Mouse (Mus musculus) left cerebral cortex, postnatal 10 days (tissue): ENCODE measurements around the gene Apom. TPM values are rescaled to one million over a fixed set of nuclear protein-coding genes. Genes with fewer than 3 reads are reported as not detected.

Source experiments
- DNase-seq, 2 experiments: peaks; one replicate each; pipeline ENCODE4 v3.0.0; 2021 to 2022; ENCODE audit warnings: low spot score in 2 of 2, mixed read lengths in 1 of 2; ENCODE audit errors: extremely low spot score in 1 of 2
- intact Hi-C: fragments of 180-260 bp; cut with DNase I; formaldehyde crosslinking; loops from one replicate; pipeline ENCODE4 v1.15.1; 2025
- total RNA-seq, 2 experiments: library from RNA; stranded (reverse); gene quantifications; 2 replicates each; pipeline ENCODE4 v1.2.3; 2021

Gene Apom
- total RNA-seq: under 1 TPM in 1 of 2 experiments, not detected in 1; 0.34 TPM

DNA sequence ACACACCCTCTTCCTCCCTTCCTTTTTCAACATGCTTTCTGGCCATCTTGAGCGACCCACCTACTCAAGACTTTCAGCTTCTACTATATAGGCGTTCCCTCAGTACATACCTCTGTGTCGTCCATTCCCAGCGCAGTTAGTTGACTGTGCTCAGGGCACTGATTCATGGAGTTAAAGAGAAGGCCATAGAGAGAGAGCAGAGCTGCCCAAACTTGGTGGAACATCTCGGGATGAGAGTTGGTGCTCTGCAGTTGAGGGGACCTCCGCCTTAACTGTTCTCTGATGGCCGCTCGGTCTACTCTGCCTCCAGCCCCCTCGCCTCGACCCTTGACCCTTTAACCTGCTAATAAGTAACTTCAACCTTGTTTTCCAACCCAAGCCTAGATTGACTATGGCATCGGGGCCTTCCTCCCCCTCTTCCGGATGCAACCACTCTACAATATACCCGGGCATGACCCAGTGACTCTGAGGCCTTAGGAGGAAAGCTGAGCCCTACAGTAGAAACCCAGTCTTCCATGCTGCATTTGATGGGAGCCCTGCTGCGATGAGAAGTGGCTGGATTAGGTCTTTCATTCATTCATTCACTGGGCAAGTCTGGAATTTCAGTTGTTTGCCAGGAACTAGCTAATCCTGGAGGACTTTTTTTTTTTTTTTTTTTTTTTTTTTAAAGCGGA, at the start of gene Apom:
Gene Apom, minus strand, starts transcription at position 551 of the 674 bp plus-strand sequence.
- no peak for DNase-seq
- intact Hi-C loops: no loop called here

DNA sequence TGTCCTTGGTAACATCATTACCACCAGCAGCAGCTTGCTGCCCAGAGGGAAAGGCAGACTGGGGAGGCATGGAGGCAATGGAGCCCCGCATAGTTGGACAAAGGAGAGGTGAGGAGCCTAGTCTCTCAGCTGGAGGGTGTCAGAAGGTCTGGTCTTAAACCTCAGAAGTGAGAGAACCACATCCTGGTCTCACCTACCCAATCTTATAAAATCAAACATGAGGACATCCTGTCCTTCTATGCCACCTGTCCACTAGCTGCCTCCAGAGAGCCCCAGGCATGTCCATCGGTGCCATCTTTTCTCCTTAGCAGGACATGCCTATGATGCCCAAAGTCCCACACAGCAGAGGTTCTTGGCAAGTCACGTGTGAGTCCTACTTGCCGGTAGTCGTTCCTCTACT, 48.2 kb upstream of the Apom start:
- DNase-seq: no peak
- intact Hi-C loops: no loop called here

- DNase-seq: peak in 1 of 2 experiments; percentile 74
- intact Hi-C loops: no loop called here
Measured at GRCm38 (mm10) chr17:35178528-35178927, 46.7 kb upstream of the Apom start.

GRCm38 (mm10) chr17:35175968-35176367, 44.1 kb upstream of the Apom start, which contains the start of gene Aif1:
Gene Aif1, minus strand, starts transcription at chr17:35176068.
- intact Hi-C loops: no loop called here
- DNase-seq: no peak

DNA sequence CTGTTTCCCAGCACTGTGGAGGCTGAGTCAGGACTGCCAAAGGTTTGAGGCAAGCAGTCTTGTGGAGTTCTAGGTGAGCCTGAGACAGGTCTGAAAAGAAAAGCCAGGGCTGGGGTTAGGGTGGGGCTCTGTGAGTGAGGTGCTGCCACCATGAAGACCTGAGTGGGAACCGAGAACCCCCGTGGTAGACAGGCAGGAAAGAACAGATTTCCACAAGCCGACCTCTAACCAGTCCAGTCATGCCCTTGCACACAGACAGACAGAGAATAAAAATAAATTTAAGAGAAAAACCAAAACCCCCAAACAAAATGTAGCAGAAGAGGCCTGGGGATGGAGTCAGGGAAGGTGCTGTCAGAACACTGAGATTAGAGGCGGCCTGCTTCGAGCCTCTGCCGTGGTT, 43.5 kb upstream of the Apom start:
- DNase-seq: no peak
- intact Hi-C loops: no loop called here

GRCm38 (mm10) chr17:35174201-35174977, 42.5 kb upstream of the Apom start:
- DNase-seq: no peak
- intact Hi-C loops: no loop called here

GRCm38 (mm10) chr17:35173329-35173728, 41.5 kb upstream of the Apom start:
- no peak for DNase-seq

GRCm38 (mm10) chr17:35172445-35173234, 40.8 kb upstream of the Apom start:
- no peak for DNase-seq
- intact Hi-C loops: no loop called here

More at GRCm38 (mm10) chr17:35173329-35173728, 41.5 kb upstream of the Apom start:
- intact Hi-C loops: no loop called here

DNA sequence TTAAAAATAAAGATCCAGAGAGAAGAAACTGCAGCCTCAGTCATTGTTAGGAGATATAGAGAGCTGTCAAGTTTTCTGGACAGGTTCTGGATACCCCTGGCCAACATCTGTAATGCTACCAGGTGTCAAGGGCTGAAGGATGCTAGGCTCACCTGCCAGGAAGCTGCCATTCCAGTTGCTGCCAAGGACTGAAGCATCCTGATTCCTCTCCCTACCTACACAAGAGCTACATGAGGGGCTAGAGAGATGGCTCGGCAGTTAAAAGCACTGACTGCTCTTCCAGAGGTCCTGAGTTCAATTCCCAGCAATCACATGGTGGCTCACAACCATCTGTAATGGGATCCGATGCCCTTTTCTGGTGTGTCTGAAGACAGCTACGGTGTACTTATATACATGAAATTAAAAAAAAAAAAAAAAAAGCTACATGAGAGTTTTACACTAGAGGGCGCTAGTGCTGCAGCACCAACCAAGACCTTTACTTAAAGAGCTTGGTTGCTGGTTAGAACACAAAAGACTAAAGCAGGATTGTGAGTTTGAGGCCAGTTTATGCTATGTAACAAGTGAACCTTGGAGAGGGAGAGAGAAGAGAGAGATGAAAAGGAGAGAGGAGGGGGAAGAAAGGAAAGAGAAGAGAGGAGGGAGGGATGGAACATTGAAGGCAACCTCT, 36.8 kb upstream of the Apom start:
- no peak for DNase-seq
- intact Hi-C loops: loop anchor here (1.0 kb wide), 1 partner anchor 64 kb away; no protein-coding TSS in a partner anchor

DNA sequence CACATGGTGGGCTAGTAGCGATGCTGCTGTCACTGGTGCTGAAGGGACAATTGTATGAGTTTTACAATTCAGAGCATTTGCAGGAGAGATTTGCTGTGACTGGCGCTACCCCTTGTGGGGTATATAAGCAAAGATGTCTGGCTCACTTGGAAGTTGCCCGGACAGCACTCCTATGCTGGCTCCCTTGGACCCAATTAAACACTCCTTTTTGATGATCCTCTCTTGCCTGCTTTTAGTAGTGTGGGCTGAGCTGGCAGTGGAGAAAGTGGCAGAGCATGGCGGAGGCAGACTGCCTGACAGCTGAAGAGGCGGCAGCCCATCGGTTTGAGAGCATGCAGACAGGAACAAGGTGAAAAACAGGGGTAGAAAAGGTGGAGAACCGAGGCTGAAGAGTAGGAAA, 35.9 kb upstream of the Apom start:
- intact Hi-C loops: no loop called here
- DNase-seq: no peak

DNA sequence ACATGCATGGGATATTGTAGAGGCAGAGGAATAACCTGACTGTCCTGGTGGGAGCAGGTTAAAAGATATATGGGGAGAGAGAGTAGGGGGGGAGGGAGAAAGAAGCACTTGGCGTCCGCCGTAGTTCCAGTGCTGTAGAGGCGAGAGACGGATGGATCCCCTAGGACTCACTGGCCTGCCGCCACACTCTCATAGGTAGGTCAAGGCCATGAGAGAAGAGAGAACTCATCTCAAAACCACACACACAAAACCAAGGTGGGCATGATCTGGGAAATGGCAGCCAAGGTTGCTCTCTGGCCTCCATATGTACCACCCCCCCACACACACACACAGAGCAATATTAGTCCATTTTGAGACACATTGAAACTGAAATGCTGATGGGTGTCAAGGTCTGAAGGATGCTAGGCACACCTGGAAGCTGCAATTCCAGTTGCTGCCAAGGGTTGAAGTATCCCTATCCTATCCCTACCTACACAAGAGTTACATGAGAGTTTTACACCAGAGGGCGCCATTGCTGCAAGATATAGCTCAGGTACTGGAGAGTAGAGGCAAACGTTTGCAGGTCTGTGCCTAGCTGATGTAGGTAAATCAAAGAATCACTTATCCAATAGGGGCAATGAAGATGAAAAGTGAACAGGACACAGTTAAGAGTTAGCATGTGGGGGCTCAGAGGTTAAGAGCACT, 34.6 kb upstream of the Apom start:
- intact Hi-C loops: no loop called here
- peak; percentile 69 for DNase-seq

DNA sequence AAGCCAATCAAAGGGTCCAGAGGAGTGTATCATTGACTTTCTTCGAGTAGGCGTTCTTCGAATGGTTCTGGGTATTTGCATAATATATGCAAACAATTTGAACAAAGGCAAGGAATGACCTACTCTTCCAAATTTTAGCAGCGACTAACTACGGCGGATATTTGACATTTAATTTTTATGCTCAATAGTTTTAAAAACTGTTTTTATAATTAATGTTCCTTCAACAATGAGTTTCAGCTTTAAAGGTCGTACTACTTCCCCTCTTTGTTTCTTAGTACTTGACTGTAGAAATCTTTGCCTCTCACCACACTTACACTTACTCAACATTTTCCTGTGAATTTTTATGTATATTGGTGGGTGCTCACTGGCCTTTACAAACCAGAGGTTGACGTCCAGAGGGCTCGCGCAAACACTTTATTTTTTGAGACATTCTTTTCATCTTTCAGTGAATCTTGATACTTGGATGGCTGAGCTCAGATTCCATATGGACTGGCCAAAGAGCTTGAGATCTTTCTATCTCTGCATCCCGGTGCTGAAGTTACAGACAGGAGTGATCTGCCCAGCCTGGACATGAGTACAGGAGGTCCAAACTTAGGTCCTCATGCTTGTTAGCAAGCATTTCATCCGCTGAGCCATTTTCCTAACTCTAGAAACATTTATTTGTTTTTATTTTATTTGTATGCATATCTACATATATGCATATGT, 33.8 kb upstream of the Apom start:
- no peak for DNase-seq
- intact Hi-C loops: no loop called here

DNA sequence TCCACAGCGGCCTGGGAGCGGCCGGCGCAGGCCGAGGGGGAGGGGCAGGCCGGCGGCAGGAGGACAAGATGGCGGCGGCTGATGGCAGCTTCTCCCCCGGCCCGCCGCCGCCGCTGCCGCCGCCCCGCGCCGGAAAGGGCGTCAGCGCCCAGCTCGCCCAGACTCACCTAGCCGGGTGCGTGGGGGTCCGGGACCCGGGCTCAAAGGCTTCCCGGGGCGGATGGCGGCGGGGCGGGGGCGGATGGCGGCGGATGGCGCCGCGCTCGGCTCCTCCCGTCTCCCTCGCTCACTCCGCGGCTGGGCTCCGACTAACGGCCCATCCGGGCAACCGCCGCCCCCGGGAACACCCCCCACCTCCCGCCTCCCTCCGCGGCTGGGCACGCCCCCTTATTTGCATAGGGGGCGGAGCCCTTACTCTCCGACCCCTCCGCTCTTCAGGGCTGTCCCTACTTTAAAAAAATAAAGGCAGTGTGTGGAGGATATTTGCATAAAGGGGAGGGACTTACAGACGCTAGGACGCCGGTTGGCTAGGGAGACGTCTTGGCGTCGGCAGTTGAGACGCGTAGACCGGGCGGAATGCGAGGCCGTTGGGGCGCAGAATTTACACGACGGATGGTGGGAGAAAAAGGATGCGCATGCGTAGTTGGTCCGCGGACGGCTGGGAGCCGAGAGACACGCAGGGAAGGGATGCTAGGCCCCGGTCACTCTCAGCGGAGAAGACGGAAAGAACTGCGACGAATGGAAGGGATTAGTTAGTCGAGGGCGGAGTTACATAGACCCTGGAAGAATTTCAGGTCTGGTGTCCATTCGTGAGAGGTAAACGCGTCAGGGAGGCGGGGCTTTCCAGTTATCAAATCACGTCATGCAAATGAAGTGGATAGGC, 33.0 kb upstream of the Apom start, which contains the start of gene Prrc2a:
Gene Prrc2a, minus strand, starts transcription at position 330 of the 883 bp plus-strand sequence.
- peak; percentile 99 for DNase-seq
- intact Hi-C loops: no loop called here

GRCm38 (mm10) chr17:35164218-35164567, 32.3 kb upstream of the Apom start:
- intact Hi-C loops: no loop called here
- DNase-seq: no peak

DNA sequence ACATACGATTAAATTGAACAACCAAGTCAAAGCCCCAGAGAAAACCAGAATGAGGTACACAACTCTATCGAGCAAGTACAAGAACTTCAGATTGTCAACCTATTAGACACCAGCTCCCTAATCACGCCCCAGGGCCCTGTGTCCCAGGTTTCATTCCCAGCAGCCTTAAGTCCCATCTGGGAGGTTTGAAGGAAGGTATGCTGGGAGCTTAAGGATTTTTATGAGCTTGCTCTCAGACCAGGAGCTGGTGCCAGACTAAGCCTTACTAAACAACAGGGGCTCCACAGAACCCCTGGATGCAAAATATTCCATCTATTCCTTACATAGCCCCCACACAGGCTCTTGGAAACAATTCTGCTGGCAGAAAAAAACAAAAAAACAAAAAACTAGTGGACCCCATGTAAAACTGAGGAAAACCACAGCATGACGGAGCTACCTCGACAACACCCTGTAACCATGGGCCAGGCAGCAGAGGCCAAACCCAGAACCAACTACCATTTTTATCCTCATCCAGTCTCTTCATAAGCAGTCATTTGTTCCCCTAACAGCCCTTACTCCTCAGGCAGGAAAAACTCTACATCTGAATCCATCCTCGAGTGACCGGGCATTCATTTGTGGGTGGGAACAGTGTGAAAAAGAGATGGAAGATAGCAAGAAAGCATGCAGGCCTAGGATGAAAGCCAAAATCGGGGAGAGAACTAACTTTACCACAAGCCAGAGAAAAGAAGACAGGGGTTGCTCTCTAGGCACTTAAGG, 31.7 kb upstream of the Apom start:
- DNase-seq: no peak
- intact Hi-C loops: no loop called here

DNA sequence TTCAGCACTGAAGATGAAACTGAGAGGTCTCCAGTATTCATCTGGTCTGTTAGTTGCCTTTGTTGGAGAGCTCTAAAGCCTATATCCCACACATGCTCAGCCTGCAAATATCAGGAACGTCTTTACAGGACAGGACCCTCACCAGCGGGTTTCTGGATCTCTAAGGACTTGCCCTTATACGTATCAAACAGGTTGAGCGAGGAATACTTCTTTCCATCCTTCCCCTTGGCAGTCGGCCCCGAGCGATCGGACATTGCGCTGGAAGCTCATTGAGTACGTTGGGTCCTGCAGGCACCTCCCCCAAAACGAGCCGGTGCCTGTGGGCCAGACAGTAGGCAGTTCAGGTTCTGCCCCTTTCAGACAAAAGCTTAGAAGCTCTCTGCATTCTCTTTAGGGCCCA, 30.9 kb upstream of the Apom start:
- intact Hi-C loops: no loop called here
- no peak for DNase-seq
